Comparison of ENCODE assay signal across 24 mouse cellular contexts in the genomic region with DNA sequence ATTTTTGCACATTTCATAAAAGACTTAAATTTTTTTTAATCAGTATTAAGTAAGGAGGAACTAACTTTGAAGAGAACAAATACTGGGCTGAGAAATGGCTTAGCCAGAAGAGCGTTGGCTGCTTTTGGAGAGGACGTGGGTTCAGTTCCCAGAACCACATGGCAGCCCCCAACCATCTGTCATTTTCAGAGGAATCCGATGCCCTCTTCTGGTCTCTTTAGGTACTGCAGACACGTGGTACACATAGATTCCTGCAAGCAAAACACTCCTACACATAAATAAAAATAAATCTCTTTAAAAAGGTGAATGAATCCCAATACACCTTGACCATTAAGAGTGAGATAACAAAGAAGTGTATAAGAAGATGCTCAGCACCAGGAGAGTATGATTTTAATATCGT. TPM values are rescaled to one million over a fixed set of nuclear protein-coding genes. Genes with fewer than 3 reads are reported as not detected.
DNase-seq lines count a peak whose midpoint lies in the region; ATAC-seq and TF ChIP-seq lines count a peak whose summit lies in the region.
"Had no signal": no experiment of that assay in that cellular context is flagged by ENCODE, and none has a peak within 500 bp of the region (broad histone marks: within the 10 kb centered on the region; RNA-seq: fewer than 3 reads in every experiment).

No protein-coding gene starts in this region.

- peak; percentile 23 for TF ChIP-seq CTCF in intestine, postnatal 0 days (IDR thresholded peaks at IDR 0.05; ENCODE audit: low read depth)
- peak; percentile 72 for TF ChIP-seq CTCF in E14TG2a.4 (conservative IDR thresholded peaks at IDR 0.05; ENCODE audit: low read length)

- no peak overlapping the region for H3K4me2 ChIP-seq in intestine, postnatal 0 days (replicated peaks; ENCODE audit: low read depth)
- H3K4me2 ChIP-seq in intestine, embryonic 16.5 days (ENCODE audit: low read depth, low read length) = no peak overlapping the region
- H3K4me2 ChIP-seq in midbrain, embryonic 11.5 days = no peak overlapping the region
- H3K4me2 ChIP-seq in midbrain, embryonic 15.5 days = no peak overlapping the region
- H3K4me2 ChIP-seq: hindbrain, embryonic 12.5 days; intestine, embryonic 15.5 days; liver, embryonic 11.5 days had no signal

- H3K27me3 ChIP-seq in intestine, postnatal 0 days (replicated peaks; ENCODE audit: control insufficient read depth, insufficient read depth, low read length) = no peaks in the 10 kb centered on the region
- H3K27me3 ChIP-seq in intestine, embryonic 16.5 days (replicated peaks; ENCODE audit: control insufficient read depth, insufficient read depth, low read length) = no peaks in the 10 kb centered on the region
- H3K27me3 ChIP-seq in midbrain, embryonic 11.5 days (ENCODE audit: control insufficient read depth, insufficient read depth, low read length) = no peaks in the 10 kb centered on the region
- H3K27me3 ChIP-seq in midbrain, embryonic 15.5 days (replicated peaks) = no peaks in the 10 kb centered on the region
- H3K27me3 ChIP-seq in E14TG2a.4 (ENCODE audit: insufficient read depth, low read length) = no peaks in the 10 kb centered on the region
- H3K27me3 ChIP-seq: embryonic facial prominence, embryonic 13.5 days; hindbrain, embryonic 12.5 days; intestine, embryonic 15.5 days had no signal

- no peak overlapping the region for H3K4me3 ChIP-seq in intestine, postnatal 0 days (ENCODE audit: low read depth, low read length)
- no peak overlapping the region for H3K4me3 ChIP-seq in intestine, embryonic 16.5 days (ENCODE audit: low read length)
- H3K4me3 ChIP-seq in midbrain, embryonic 11.5 days (ENCODE audit: low read depth, low read length) = no peak overlapping the region
- no peak overlapping the region for H3K4me3 ChIP-seq in midbrain, embryonic 15.5 days
- no peak overlapping the region for H3K4me3 ChIP-seq in E14TG2a.4 (replicated peaks; ENCODE audit: low read length)
- H3K4me3 ChIP-seq: embryonic facial prominence, embryonic 13.5 days; hindbrain, embryonic 12.5 days; intestine, embryonic 15.5 days had no signal

- H3K36me3 ChIP-seq in intestine, postnatal 0 days (ENCODE audit: control insufficient read depth, insufficient read depth) = no peaks in the 10 kb centered on the region
- no peaks in the 10 kb centered on the region for H3K36me3 ChIP-seq in intestine, embryonic 16.5 days (ENCODE audit: control insufficient read depth, insufficient read depth, low read length)
- peaks cover 2% of the 10 kb centered on the region; the same call in 1 of the 2 replicates for H3K36me3 ChIP-seq in midbrain, embryonic 11.5 days (ENCODE audit: control insufficient read depth, insufficient read depth, low read length)
- peaks cover 4% of the 10 kb centered on the region; the same call in 1 of the 2 replicates for H3K36me3 ChIP-seq in midbrain, embryonic 15.5 days (replicated peaks)
- peaks cover 62% of the 10 kb centered on the region for H3K36me3 ChIP-seq in E14TG2a.4 (ENCODE audit: insufficient read depth, low read length)
- H3K36me3 ChIP-seq: intestine, embryonic 15.5 days had no signal

- no peaks in the 10 kb centered on the region for H3K9me3 ChIP-seq in intestine, postnatal 0 days (ENCODE audit: control insufficient read depth)
- H3K9me3 ChIP-seq in intestine, embryonic 16.5 days (ENCODE audit: control insufficient read depth, low read length) = no peaks in the 10 kb centered on the region
- peaks cover 2% of the 10 kb centered on the region; the same call in 1 of the 2 replicates for H3K9me3 ChIP-seq in midbrain, embryonic 11.5 days (ENCODE audit: control insufficient read depth, low read length)
- H3K9me3 ChIP-seq in midbrain, embryonic 15.5 days = no peaks in the 10 kb centered on the region
- H3K9me3 ChIP-seq in E14TG2a.4 (ENCODE audit: low read length) = peaks cover 6% of the 10 kb centered on the region
- H3K9me3 ChIP-seq: intestine, embryonic 15.5 days had no signal

- DNase-seq in midbrain, embryonic 11.5 days (ENCODE audit: low spot score, missing footprints) = peak; percentile 73
- DNase-seq in ZHBTc4 (ENCODE audit: low read depth, low spot score) = peak; percentile 68
- no peak for DNase-seq in heart, postnatal 4 days
- DNase-seq in cerebellum, adult 9-11 months = no peak
- DNase-seq: adrenal gland, adult 2 months; cerebellum, adult 11 months; gastrocnemius, postnatal 36 days; thymus, postnatal 25 days had no signal

- H3K4me1 ChIP-seq in intestine, postnatal 0 days (replicated peaks; ENCODE audit: control insufficient read depth, insufficient read depth, low read length) = no peaks in the 10 kb centered on the region
- H3K4me1 ChIP-seq in intestine, embryonic 16.5 days (ENCODE audit: control insufficient read depth, insufficient read depth, low read length) = no peaks in the 10 kb centered on the region
- H3K4me1 ChIP-seq in midbrain, embryonic 11.5 days (ENCODE audit: control insufficient read depth, insufficient read depth, low read length) = no peaks in the 10 kb centered on the region
- no peaks in the 10 kb centered on the region for H3K4me1 ChIP-seq in midbrain, embryonic 15.5 days
- peaks cover 12% of the 10 kb centered on the region for H3K4me1 ChIP-seq in E14TG2a.4 (replicated peaks; ENCODE audit: low read depth, low read length)
- H3K4me1 ChIP-seq: hindbrain, embryonic 12.5 days; intestine, embryonic 15.5 days had no signal

- 91% methylated on average over 5 of the region's 5 CpGs for WGBS in intestine, postnatal 0 days
- 89% methylated on average over 5 of the region's 5 CpGs for WGBS in intestine, embryonic 16.5 days
- 95% methylated on average over 5 of the region's 5 CpGs for WGBS in midbrain, embryonic 11.5 days
- WGBS in midbrain, embryonic 15.5 days = 88% methylated on average over 5 of the region's 5 CpGs

- no peak overlapping the region for H3K27ac ChIP-seq in intestine, postnatal 0 days (ENCODE audit: low read depth, low read length)
- H3K27ac ChIP-seq in intestine, embryonic 16.5 days (ENCODE audit: low read length) = no peak overlapping the region
- H3K27ac ChIP-seq in midbrain, embryonic 11.5 days (ENCODE audit: low read depth, low read length) = no peak overlapping the region
- no peak overlapping the region for H3K27ac ChIP-seq in midbrain, embryonic 15.5 days
- H3K27ac ChIP-seq: hindbrain, embryonic 12.5 days; intestine, embryonic 15.5 days had no signal

- no peak for ATAC-seq in intestine, postnatal 0 days
- no peak for ATAC-seq in intestine, embryonic 16.5 days
- no peak for ATAC-seq in midbrain, embryonic 11.5 days (ENCODE audit: low FRiP score)
- ATAC-seq in midbrain, embryonic 15.5 days (replicated peaks) = no peak
- ATAC-seq: forebrain, embryonic 14.5 days; intestine, embryonic 15.5 days; midbrain, embryonic 16.5 days had no signal

- H3K9ac ChIP-seq in intestine, postnatal 0 days (ENCODE audit: low read depth, low read length) = no peak overlapping the region
- no peak overlapping the region for H3K9ac ChIP-seq in intestine, embryonic 16.5 days (ENCODE audit: low read depth, low read length)
- no peak overlapping the region for H3K9ac ChIP-seq in midbrain, embryonic 11.5 days (ENCODE audit: low read length)
- H3K9ac ChIP-seq in midbrain, embryonic 15.5 days = no peak overlapping the region
- H3K9ac ChIP-seq: embryonic facial prominence, embryonic 13.5 days; hindbrain, embryonic 12.5 days; intestine, embryonic 15.5 days had no signal

RNA-seq across cellular contexts. Expression of a gene that starts 41.5 kb away (rescaled TPM):
- not detected in 2 replicates for polyA plus RNA-seq in intestine, postnatal 0 days (2015; fragmentation: Nextera tagmentation; extraction: Ambion mirVana)
- polyA plus RNA-seq in intestine, embryonic 16.5 days (2015; fragmentation: Nextera tagmentation; extraction: Ambion mirVana) = not detected in 2 replicates
- polyA plus RNA-seq in midbrain, embryonic 11.5 days (2014; fragmentation: Nextera tagmentation; extraction: Ambion mirVana) = not detected in 2 replicates
- not detected in 2 replicates for polyA plus RNA-seq in midbrain, embryonic 15.5 days (2015; fragmentation: Nextera tagmentation; extraction: Ambion mirVana)
- not detected for total RNA-seq in heart, postnatal 4 days (2021)
- total RNA-seq: adrenal gland, adult 2 months; gastrocnemius, postnatal 36 days; megakaryocyte, adult 5-6 weeks; neutrophil, adult 5-6 weeks had no signal
- polyA plus RNA-seq: adrenal gland, adult 2 months; embryonic facial prominence, embryonic 13.5 days; forebrain, embryonic 14.5 days; heart, embryonic 16.5 days; hindbrain, embryonic 12.5 days; intestine, embryonic 15.5 days; kidney, embryonic 16.5 days; limb, embryonic 11.5 days; liver, embryonic 11.5 days; lung, embryonic 16.5 days; midbrain, embryonic 16.5 days had no signal

RNA-seq across cellular contexts. Expression of a gene that starts 50.9 kb away (rescaled TPM):
- polyA plus RNA-seq in intestine, postnatal 0 days (2015; fragmentation: Nextera tagmentation; extraction: Ambion mirVana) = not detected in 2 replicates
- not detected in 2 replicates for polyA plus RNA-seq in intestine, embryonic 16.5 days (2015; fragmentation: Nextera tagmentation; extraction: Ambion mirVana)
- polyA plus RNA-seq in midbrain, embryonic 11.5 days (2014; fragmentation: Nextera tagmentation; extraction: Ambion mirVana) = not detected in 2 replicates
- not detected in 2 replicates for polyA plus RNA-seq in midbrain, embryonic 15.5 days (2015; fragmentation: Nextera tagmentation; extraction: Ambion mirVana)
- not detected for total RNA-seq in heart, postnatal 4 days (2021)
- total RNA-seq: adrenal gland, adult 2 months; gastrocnemius, postnatal 36 days; megakaryocyte, adult 5-6 weeks; neutrophil, adult 5-6 weeks had no signal
- polyA plus RNA-seq: adrenal gland, adult 2 months; embryonic facial prominence, embryonic 13.5 days; forebrain, embryonic 14.5 days; heart, embryonic 16.5 days; hindbrain, embryonic 12.5 days; intestine, embryonic 15.5 days; kidney, embryonic 16.5 days; limb, embryonic 11.5 days; liver, embryonic 11.5 days; lung, embryonic 16.5 days; midbrain, embryonic 16.5 days had no signal

RNA-seq across cellular contexts. Expression of a gene that starts 55.5 kb away (rescaled TPM):
- polyA plus RNA-seq in intestine, postnatal 0 days (2015; fragmentation: Nextera tagmentation; extraction: Ambion mirVana) = 0.81 and 0.85 TPM in 2 replicates
- polyA plus RNA-seq in intestine, embryonic 16.5 days (2015; fragmentation: Nextera tagmentation; extraction: Ambion mirVana) = 1.2 and 1.3 TPM in 2 replicates
- polyA plus RNA-seq in midbrain, embryonic 11.5 days (2014; fragmentation: Nextera tagmentation; extraction: Ambion mirVana) = 6.3 and 6.4 TPM in 2 replicates
- 18.5 and 18.8 TPM in 2 replicates for polyA plus RNA-seq in midbrain, embryonic 15.5 days (2015; fragmentation: Nextera tagmentation; extraction: Ambion mirVana)
- under 1 TPM; 0.29 to 0.31 TPM for total RNA-seq in heart, postnatal 4 days (2021)
- total RNA-seq: megakaryocyte, adult 5-6 weeks; neutrophil, adult 5-6 weeks had no signal

Comparison
In these comparisons a context has a peak if more than half of its experiments do, and no peak if none do; other contexts are left out.
1. DNase-seq: peak in midbrain, embryonic 11.5 days (single experiment) and ZHBTc4 (single experiment); none in heart, postnatal 4 days (single experiment) and cerebellum, adult 9-11 months (single experiment).